Mouse (Mus musculus) B cell, adult 2 months (primary cell): ENCODE measurements around the gene Eef1akmt2.

Source experiments
- DNase-seq, 2 experiments: peaks; one replicate each; pipeline ENCODE4 v3.0.0; 2022

Eef1akmt2 gene

DNA sequence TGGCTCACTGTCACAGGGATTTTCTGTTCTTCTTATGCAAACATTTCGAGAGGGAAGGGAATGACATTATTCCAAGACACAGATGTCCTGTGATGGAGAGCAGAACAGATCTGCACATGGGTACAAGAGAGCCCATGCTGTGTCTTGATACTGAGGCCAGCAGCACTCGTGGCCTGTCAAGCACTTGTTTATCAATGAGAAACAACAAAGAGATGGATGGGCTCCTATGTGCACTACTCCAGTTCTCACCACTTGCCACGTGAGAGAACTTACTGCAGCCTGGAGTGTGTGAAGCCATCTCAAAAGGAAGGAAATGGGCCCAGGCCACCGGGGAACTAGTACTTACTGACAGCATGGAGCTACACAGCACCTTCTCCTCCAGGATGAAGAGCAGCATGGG, 66.0 kb downstream of the Eef1akmt2 start:
- no peak for DNase-seq

DNA sequence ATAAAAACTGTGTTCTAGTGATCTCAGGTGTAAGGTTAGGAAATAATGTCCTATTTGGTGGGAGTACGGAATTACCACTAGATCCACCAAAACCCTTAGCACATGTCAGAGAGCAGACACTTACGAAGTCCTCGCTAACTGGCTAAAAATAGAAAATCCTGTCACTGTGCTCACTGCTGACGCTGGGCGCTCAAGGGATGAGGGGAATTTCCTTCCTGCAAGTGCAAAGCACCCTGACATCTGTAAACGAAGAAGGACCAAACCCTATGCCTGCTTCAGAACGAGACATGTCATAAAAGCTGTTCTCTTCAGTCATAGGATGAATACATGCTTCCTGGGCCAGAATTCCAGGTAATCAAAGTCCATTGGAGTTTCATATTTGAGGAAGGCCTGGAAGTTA, 66.5 kb downstream of the Eef1akmt2 start:
- DNase-seq: no peak

DNA sequence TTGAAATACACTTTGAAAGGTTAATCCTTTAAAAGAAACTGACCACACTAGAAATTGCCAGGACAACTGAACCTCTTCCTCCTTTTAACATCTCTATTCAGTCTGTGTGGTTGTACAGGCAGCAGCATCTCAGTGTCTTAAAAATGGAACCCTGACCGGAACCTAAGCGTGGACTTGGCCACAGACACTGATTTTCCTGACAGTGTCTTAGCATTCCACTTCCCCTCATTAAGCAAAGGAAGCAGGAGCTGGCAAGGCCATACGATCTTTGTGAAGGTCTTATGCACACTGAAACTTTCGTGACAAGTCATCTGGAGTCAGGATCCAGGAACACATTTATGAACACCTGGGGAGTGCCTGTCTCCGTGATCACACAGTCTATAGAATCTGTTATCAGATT, 68.4 kb downstream of the Eef1akmt2 start:
- no peak for DNase-seq

DNA sequence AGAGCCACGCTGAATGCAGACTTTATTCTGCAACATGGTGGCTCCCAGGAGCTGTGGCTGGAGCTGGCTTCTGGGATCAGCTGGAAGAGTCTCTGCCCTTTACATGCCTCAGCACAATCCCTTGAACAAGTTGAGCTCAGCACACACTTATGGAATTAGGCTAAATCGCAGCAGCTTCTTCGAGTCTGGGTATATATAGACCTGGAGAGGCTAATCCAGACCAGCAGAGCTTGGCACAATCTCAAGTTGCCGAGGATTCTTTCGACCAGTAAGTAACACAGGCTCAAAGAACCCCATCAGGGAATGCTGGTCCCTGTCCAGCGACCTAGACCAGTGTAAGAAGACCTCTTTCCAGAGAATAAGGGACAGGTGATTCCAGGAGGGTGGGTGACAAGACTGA, 70.6 kb downstream of the Eef1akmt2 start:
- no peak for DNase-seq

GRCm38 (mm10) chr7:132781130-132781814, 71.2 kb downstream of the Eef1akmt2 start:
- DNase-seq: no peak

- DNase-seq: no peak
Observed at GRCm38 (mm10) chr7:132780611-132781010, 71.9 kb downstream of the Eef1akmt2 start.

DNA sequence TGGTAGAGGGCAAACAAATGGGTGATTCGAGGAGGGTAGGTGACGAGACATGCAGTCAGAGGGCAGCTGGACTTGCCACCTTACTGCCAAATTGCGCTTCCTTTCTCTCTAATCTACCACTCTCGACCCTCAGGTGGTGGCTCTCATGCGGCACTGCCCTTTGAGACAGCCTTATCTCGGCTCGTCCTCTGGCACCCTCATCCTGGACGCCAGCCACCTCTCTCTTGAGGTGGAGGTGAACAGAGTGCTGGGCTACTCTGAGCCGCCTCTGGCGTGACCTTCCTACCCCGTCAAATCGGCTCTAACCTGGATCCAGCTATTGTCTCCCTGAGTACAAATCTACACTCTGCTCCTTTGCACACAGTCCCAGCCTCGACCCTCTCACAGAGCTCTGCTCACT, 73.8 kb downstream of the Eef1akmt2 start:
- no peak for DNase-seq

DNA sequence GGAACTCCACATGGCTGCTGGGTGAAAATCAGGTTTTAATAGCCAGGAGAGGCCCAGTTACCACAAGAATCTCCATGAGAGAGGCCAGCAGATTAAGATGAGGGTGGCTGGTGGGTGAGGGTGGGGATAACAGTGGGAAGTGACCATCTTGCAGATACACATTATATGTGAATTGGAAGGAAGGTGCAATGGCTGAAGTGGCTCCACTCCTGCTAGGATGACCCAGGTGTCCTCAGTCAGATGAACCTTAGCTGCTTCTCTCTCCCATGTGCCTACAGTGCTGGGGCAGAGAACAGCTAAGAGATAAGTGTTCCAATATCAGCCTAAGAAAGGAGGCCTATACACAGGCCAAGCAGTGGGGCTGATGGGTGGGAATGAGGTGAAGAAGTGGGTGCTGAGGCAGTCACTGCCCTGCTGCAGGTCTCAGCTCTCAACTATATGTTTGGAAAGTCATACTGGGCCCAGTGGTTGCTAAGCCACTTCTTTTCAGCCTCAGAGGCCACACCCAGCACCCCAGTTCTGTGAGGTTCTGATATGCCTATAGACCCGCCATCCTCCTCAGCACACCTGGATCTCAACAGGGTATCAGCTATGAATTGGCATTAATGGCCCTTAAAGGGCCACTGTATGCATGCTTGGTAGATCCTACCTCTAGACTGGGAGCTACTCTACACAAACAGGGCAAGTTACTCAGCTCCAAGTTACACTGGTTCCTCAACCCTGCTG, 74.6 kb downstream of the Eef1akmt2 start:
- no peak for DNase-seq
